Mouse (Mus musculus) thymus, postnatal 10 days (tissue): ENCODE data around the gene Prr12.

ENCODE experiments used
- DNase-seq, 2 experiments: peaks; one replicate each; pipeline ENCODE4 v3.0.0; 2021; ENCODE audit warnings: low spot score in 2 of 2

The Prr12 gene

DNA sequence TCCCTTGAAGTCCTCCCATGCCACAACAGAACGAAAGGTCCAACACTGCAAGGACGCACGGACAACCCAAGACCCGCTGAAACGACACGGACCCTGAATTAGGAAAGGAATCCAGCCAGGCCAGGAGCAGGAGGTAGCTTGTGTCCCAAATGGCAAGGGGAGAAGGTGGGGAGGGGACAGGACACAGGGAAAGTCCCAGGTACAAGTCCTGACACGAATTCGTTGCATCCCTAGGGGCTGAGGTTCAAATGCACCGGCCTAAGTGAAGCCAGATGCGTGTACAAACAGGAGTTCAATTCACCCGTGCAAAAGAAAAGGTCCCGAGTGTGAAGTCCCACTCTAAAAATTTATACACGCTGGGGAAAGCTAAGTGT is 1.1 kb downstream of the Prr12 start:
- no peak for DNase-seq

DNA sequence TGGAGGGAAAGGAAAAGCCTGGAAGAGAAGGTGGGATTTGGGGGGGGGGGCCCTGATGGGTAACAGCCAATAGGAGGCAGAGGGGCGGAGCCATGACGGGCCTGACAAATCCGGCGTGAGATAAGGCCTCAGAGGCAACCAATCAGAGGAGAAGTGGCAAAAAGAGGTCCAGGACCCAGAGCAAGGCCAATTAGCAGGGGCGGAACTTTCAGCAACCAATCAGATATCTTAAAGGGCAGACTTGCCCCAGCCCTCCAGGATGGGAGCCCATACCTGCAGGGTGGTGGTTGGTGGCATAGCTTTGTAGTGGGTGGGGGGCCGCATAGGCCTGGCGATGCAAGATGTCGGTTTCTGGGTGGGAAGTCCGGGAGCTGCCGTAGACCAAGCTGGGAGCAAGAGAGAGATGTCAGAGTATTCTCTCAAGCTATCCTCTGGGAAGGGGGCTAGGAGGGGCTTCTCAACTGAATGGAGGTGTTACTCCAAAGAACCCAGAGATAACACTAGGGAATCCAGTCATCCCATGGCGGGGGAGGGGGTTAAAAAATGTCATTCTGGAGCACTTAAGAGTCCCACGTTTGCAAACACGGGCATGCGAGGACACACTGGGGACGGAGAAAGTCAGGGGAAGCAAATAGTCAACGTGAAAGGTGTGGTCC is 1.6 kb downstream of the Prr12 start:
- DNase-seq = peak; percentile 25 to 41

DNA sequence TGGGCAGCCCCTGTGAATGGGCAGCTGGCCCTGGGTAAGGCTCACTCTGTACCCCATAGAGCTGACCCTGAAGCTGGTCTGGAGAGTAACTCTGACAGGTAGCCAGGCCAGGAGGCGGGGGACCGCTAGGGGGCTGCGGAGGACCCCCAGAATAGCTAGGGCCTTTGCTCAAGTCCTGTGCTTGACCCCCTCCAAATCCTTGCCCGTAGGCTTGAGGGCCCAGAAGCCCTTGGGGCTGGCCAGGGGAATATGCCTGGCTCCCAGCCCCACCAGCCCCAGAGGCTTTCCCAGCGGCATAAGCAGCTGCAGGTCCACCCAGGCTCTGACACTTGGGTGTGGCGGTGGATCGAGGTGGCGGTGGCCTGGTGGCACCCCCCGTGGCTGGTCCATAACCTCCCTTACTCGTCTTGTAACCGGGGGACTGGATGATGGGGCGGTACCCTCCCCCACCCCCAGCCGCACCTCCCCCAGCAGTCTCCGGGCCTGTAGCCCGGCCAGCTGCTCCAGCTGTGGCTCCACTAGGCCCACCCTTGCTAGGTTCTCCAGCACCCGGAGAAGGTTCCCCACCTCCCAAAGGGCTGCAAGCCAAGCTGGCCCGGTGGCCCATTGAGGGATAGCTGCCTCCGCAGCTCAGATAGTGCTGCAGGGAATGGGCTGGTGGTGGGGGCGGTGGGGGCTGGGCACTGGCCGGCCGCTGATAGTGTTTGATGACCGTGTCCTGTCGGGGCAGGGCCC is 3.6 kb downstream of the Prr12 start:
- no peak for DNase-seq

DNA sequence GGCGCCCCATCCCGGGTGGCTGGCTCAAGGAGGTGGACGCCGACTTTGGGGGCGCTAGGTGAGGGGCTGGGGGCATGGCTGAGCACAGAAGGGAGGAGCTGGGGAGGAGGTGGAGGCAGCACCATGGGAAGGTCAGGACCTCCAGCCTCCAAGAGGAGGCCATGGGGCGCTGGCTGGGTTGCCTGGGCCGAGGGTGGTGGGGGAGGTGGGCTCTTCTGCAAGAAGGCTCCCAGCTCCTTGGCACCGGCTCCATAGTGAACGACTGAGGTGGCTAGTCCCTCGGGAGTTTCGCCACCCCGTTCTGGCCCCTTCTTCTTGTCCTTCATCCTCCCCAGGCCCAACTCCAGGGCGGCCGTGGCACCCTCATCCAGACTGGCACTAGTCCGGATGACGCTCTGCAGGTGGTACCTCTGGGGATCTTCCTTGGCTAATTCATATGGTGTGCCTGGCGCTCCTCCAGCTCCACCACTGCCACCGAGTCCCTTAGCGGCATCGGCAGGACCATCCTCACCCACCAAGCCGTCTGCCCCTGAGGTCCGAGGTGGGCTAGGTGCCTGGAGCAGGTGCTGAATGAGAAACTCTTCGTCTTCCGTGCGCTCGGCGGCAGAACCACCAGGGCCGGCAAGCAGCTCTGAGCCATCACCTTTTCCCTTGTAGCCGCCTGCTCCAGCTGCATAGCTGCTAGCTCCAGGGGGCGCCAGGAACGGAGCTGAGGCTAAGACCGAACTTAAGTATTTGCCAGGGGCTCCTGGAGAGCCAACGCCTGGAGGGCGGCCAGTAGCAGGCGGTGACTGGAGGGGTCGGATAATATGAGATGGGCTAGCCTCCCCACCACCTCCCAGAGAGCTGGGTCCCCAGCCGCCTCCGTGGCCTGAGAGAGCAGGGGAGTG is 4.4 kb downstream of the Prr12 start:
- no peak for DNase-seq

DNA sequence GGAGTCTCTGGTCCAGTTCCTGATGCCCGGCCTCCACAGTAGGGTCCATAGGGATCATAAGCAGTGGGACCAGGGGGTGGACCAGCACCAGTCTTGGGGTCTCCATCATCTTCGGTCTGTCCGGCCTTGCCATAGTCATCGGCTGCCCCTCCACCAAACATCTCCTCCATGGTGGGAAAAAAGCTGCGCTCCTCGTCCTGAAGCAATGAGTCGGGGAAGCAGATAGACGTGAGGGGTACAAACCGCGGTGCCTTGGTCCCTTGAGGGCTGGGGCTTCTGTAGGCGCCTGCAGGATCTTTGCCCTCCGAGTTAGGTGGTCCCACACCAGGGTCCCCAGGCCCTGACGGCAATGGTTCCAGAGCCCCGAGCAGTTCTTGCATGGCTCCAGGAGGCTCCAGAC is 5.2 kb downstream of the Prr12 start:
- no peak for DNase-seq

DNA sequence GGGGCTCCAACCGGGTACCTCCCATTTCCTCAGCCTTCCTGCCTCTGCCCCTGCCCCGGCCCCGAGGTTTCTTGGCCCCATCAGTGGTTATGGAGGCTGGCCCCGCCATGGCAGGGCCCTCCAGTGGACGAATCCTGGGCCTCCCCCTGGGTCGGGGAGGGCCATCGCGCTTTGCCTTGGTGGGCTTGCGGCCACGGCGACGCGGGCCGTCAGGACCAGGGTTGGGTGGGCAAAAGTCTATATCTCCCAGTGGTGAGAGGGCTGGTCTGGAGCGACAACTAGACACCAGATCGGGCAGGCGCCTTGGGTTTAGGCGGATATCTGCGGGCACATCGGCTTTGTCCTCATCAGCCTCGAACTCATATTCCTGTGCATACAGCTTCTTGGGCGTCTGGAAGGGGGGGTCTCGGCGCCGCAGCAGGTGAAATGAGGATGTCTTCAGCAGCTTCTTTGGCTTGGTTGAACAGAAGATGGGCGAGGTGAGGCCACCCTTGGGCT is 5.8 kb downstream of the Prr12 start:
- no peak for DNase-seq

DNA sequence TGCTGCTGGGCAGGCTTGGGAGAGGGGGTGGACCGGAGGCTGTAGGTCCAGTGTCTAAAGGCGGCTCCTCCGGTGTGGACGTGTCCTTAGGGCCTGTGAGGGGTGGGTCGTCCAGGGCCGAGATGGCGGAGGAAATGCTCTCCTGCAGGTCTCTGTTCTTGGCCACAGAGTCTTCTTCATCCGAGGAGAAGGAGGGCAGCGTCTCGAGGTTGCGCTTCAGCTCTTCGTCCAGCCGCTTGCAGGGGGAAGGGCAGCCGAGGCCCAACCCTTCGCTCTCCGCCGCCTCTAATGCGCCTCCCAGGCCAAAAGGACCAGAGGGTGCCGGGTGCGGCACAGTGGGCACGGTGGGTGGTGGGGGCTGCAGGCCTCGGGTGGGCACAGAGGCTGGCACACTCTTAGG is 6.9 kb downstream of the Prr12 start:
- DNase-seq = no peak

DNA sequence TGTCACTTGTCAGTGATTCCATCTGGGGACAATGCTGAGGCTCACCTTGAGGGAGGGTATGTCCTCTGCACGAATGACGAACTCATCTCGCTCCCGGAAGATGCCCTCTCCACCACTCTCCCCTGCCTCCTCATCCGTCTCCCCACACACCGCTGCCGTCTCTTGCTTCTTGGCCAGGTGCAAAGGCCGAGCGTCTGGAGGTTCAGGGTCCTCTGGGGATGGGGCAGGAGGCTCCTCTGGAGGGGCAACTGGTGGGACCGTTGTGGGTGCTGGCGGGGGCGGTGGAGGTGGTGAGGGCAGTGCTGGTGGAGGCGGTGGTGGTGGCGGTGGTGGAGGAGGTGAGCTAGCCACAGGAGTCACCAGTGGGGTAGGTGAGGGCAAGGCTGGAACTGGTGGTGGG is 9.4 kb downstream of the Prr12 start:
- no peak for DNase-seq

DNA sequence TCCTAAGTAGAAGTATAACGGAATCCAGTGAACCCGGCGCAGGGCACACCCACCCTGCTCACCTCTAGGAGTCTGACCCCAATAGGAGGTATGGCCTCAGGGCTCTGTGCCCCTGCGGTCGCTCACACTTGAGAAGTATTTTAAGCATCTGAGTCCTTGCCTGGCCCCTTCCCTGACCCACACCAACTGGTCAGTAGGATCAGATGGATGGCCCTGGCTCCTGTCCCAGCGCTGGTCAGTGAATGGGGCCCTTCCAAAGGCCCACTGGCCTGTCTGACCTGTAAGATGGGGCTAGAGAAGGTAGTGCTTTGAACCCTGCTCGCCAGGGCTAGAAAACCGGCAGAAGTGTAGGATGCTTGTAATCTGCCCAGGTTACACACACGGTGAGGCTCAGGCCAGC is 11.8 kb downstream of the Prr12 start:
- DNase-seq = no peak

DNA sequence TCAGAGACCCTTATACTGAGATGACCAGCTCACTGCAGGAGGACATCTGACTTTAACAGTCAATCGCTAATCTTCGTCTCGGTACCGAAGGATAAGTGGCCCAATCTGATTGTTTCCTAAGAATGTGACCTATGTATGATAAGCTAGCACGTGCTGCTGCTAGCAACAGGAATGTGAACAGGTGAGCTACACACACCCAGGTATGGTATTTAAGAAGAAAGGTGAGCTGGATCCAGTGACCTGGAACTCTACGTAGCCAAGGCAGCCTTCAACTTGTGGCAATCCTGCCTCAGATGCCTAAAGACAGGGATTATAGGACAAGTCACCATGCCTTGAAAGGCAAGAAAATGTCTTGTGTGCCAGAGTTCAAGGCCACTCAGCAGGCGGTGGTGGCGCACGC is 14.3 kb downstream of the Prr12 start:
- DNase-seq = no peak

DNA sequence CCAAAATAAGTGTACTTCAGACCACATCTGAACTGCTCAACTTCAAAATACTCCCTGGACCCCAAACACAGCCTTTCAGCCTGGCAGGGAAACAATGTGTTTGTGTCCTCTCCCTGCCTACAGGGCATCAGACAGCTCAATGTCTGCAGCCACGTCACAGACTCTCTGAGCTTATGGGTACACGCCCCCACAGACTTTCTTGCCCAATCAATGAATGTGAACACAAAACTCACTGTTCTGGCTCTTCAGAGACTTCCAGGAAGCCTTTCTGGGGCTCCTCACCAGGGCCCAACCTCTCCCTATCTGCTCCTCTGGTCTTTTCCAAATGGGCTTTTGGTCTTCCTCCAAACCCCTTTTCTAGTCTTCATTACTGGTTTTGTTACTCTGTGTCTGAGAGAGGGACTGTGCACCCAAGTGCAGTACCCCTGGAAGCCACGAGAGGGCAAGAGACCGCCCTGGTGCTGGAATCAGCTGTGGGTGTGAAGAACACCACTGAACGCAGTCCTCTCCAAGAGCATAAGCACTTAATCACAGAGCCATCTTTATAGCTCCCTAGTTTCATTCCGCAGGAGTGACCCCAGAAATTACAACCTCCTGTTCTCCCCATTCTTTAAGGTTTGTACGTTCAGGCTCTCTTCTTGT is 14.8 kb downstream of the Prr12 start:
- peak; percentile 63 to 82 for DNase-seq

DNA sequence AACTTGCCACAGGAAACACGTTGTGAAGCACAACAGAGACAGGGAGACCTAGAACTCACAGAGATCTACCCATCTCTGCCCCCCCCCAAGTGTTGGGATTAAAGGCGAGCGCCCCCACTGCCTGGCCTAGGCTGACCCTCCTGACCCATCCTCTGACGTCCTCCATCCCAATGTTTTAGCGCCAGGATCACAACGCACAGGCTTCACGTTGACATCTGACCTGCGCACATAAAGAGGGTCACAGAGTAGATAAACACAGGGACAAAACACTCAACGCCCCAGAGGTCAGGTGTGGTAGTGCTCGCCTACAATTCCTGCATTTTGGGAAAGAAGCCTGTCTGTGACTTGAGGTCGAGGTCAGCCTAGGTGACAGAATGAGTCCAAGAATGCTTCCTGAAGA is 16.0 kb downstream of the Prr12 start:
- DNase-seq = no peak

DNA sequence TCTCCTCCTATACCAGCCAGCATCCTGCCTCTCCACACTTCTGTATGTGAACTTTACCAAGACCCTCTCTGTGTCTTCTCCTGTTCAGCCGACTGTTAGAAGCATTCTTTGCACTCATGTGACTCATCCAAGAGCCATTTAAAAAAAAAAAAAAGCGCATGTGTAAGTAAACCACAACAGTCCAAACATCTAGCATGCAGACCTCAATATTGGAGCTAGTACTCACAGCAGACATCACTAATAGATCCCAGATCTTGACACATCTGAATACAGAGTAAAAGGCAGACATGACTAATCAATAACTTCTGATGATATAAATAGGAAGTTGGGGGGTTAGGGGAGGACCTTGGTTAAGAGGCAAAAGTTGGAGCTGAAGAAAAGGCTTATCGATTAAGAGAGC is 17.1 kb downstream of the Prr12 start:
- no peak for DNase-seq

DNA sequence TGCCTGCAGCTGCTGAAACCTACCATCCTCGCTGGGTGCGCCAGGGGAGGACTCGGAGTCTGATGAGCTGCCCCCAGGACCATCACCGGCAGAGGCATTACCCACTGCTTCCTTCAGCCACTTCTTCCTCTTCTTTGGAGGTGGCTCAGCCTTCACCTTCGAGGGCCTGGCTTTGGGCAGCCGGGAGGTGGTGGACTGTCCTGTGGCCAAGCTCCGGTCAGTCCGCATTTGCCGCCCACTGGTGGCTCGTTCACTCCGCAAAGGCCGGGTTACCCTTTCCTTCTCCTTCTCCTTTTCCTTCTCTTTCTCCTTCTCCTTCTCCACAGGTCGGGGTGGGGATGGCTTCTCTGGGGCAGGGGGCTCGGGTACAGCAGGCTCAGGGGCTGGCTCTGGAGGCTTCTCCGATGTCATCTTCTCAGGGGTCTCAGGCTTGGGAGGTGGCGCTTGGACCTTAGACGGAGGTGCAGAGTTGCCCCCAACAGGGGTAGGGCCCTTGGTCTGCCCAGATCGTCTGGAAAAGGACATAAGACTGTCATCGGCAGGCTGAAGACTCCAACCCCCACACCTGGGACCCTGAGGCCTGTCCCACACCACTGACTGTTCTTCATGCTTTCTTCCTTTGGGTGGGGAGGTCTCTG is 18.8 kb downstream of the Prr12 start:
- DNase-seq = no peak

DNA sequence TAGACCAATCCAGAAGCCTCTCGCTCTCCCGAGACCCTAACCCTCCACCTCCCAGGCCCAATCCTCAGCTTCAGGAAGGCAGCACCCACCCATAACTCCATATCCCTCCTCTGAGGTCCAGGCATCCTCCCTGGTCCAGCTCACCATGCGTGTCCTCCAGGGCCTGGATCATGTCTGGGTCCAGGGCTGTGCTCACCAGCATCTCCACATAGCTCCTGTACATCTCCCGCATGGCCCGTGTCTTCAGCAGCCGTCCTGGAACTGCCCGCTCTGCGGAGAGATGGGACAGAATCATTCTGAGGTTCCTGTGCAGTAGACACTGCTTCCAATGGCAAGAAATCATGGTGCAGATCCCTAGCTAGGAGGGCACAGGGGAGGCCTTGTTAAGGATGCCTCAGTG is 21.8 kb downstream of the Prr12 start:
- no peak for DNase-seq

DNA sequence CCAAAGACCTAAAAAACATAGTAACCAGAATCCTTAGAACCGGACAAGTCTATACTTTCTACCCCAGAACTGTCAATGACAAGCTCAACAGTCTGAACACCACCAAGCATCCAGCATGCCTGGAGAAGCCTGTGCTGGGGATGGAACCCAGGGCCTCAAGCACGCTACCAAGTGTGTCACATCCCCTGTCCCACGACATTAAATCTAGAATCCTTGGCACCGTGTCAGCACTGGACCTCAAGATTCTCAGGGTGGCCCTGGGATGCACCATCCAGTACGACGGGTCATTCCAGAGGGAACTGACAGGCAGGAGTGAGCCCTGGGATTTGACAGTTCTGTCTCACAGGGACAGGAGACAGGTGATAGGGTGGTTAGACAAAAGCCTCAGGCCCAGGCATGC is 22.7 kb downstream of the Prr12 start:
- no peak for DNase-seq

DNA sequence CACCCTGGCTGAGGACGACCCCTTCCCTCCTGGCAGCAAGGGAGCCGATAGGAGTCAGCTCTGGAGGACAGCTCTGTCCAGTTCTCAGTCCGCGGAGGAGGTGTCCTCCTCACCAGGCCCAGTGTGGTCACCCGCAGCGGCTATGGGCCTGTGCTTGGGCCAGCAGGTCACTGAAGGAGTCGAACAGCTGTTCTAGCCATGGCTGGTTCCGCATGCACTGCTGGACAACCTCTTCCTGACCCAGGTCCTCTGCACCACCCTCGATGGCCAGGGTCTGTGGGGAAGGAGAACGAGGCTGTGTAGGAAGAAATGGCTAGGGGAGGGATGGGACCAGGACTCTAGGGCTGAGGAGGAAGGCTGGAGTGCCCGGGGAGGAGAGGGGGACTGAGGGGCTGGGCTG is 24.3 kb downstream of the Prr12 start:
- no peak for DNase-seq

DNA sequence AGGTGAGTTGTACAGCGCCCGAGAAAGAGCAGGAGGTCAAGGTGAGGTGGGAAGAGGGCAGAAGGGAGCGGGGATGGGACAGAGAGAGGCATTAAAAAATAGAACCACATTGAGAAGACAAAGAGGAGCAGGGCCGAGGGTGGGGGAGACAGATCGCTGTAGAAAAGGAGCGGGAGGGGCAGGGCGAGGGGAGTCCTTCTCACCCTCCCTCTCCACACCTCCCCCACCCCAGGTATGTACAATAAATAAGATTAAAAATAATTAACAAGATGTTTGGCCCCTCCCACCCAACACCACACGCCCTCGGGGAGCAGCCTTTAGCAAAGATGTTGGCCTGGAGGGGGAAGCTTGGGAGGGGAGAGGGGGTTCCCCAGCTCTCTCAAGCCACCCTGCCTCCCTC is 24.9 kb downstream of the Prr12 start:
- no peak for DNase-seq

DNA sequence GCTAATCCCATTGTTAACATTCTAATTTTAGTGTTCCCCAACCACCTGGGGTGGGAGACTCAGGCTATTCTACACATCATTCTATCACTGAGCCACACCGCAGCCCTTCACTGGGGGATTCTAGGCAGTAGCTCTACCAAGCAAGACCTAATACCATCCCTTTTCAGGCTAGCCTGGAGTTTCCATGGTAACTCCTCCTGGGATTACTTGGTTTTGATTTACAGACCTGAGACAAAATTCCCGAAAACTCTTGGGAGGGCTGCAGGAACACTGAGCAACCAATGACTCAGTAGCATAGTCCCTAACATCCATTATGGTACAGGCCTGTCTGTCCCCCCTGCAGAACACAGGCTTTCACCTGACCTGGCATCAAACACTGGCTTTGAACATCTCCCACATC is 26.4 kb downstream of the Prr12 start:
- DNase-seq = no peak

DNA sequence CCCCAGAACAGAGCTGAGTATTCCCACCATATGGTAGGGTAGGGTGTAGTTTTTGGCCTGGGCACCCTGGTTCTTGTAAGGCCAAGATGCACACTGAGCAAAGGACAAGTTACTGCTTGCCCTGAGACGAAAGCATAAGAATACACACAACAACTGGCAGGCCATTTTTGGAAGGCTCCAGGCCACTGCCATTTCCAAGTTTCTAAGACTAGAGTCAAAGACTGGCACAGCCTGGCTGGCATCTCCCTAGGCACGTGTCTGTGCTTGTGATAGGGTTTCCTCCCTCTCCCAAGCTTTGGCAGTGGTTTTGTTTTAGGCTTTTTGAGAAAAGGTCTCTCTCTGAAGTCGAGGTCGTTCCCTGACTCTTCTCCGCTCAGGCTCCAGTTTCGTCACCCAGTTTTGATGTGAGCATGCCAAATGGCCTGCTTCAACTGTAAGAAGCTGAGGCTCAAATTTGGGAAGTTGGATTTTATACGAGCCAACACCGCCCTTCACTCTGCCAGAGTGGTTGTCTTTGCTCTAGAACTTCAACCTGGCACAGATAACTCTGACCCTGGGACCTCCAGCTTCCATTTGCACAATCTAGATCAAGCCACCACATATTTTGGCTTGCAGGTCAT is 27.0 kb downstream of the Prr12 start:
- DNase-seq = no peak
